Mouse (Mus musculus): ENCODE measurements around the gene Klhl33. TPM values are rescaled to one million over a fixed set of nuclear protein-coding genes. Genes with fewer than 3 reads are reported as not detected.

Gene Klhl33
- polyA plus RNA-seq, 1 experiment, result 4.9 TPM

DNA sequence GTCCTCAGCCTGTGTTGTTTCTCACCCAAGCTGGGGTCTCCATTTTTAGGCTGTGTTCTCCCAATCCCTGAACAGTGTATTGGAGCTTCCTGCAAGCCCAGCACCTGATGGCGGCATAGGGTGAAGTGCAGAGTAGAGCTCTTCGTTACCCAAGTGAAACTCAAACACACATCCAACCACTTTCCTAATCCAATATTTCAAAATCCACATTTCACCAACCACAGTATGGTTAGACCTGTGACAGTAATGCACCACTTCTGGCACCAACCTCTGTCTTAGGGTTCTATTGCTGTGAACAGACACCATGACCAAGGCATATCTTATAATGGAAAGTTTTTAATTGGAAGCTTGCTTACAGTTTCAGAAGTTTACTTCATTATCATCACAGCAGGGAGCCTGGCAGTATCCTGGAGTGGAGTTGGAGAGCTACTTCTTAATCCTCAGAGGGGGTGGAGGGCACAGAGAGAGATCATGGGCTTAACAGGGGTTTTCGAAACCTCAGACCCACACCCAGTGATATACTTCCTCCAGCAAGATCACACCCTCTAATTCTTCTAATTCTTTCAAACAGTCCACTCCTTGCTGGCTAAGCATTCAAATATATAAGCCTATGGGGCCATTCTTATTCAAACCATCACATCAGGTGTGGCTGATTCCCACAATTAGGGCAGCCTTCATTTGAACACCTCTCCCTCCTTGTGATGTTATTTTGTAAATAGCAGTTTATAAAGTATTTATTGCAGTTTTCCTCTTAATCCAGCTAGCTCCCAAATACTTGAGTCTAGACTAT, 41.0 kb upstream of the Klhl33 start:
- TF ChIP-seq REST (IDR thresholded peaks at IDR 0.05; ENCODE audit: insufficient read depth, insufficient read length) (no peak), MAX (IDR thresholded peaks at IDR 0.05; ENCODE audit: low read depth) (no peak), CEBPB (IDR thresholded peaks at IDR 0.05; ENCODE audit: insufficient read depth, poor library complexity, severe bottlenecking) (no peak), TCF3 (IDR thresholded peaks at IDR 0.05; ENCODE audit: insufficient read length, low read depth) (no peak), MYOG (IDR thresholded peaks at IDR 0.05; ENCODE audit: control insufficient read depth in 1 of 3, insufficient read depth in 1 of 3, insufficient read length in 2 of 3, low read depth in 2 of 3) (no peak)
- no peak overlapping the region for H3ac ChIP-seq (ENCODE audit: control insufficient read depth, insufficient read length)
- no peaks in the 10 kb centered on the region for H3K79me2 ChIP-seq (ENCODE audit: control insufficient read depth, insufficient read depth)
- H3K4me2 ChIP-seq (ENCODE audit: low read depth), result peak overlapping the region; percentile 22
- H3K36me3 ChIP-seq (ENCODE audit: control insufficient read depth, insufficient read depth), result no peaks in the 10 kb centered on the region
- H3K4me3 ChIP-seq, result no peak overlapping the region
- no peaks in the 10 kb centered on the region for H3K27me3 ChIP-seq (ENCODE audit: control insufficient read depth, insufficient read depth, insufficient read length)

- no peak overlapping the region for H3K4me3 ChIP-seq
- no peaks in the 10 kb centered on the region for H3K36me3 ChIP-seq (ENCODE audit: control insufficient read depth, insufficient read depth)
- no peak overlapping the region for H3K4me2 ChIP-seq (ENCODE audit: low read depth)
- no peaks in the 10 kb centered on the region for H3K27me3 ChIP-seq (ENCODE audit: control insufficient read depth, insufficient read depth, insufficient read length)
- H3ac ChIP-seq (ENCODE audit: control insufficient read depth, insufficient read length), result no peak overlapping the region
- TF ChIP-seq MYOD1 (IDR thresholded peaks at IDR 0.05; ENCODE audit: control insufficient read depth in 1 of 3, insufficient read length in 2 of 3, low read depth in 2 of 3) (no peak), SRF (IDR thresholded peaks at IDR 0.05; ENCODE audit: control insufficient read depth, insufficient read length, low read depth) (no peak), POLR2A (IDR thresholded peaks at IDR 0.05; ENCODE audit: insufficient read length, low read depth) (no peak), POLR2AphosphoS2 (IDR thresholded peaks at IDR 0.05; ENCODE audit: insufficient read length, low read depth) (no peak), REST (IDR thresholded peaks at IDR 0.05; ENCODE audit: insufficient read depth, insufficient read length) (no peak), TCF12 (IDR thresholded peaks at IDR 0.05; ENCODE audit: insufficient read depth, poor library complexity, severe bottlenecking) (no peak), MAX (IDR thresholded peaks at IDR 0.05; ENCODE audit: low read depth) (no peak), E2F4 (IDR thresholded peaks at IDR 0.05; ENCODE audit: insufficient read depth) (no peak), USF1 (IDR thresholded peaks at IDR 0.05; ENCODE audit: low read depth) (no peak), MYOG (IDR thresholded peaks at IDR 0.05; ENCODE audit: control insufficient read depth in 1 of 3, insufficient read depth in 1 of 3, insufficient read length in 2 of 3, low read depth in 2 of 3) (no peak), TCF3 (IDR thresholded peaks at IDR 0.05; ENCODE audit: insufficient read length, low read depth) (no peak), CEBPB (IDR thresholded peaks at IDR 0.05; ENCODE audit: insufficient read depth, poor library complexity, severe bottlenecking) (no peak)
- H3K79me2 ChIP-seq (ENCODE audit: control insufficient read depth, insufficient read depth), result no peaks in the 10 kb centered on the region
Measured at GRCm38 (mm10) chr14:50936649-50937048, 39.3 kb upstream of the Klhl33 start.

GRCm38 (mm10) chr14:50931493-50932020, 34.2 kb upstream of the Klhl33 start:
- H3K4me2 ChIP-seq (ENCODE audit: low read depth), result peak overlapping the region; percentile 74
- no peaks in the 10 kb centered on the region for H3K27me3 ChIP-seq (ENCODE audit: control insufficient read depth, insufficient read depth, insufficient read length)
- no peak for TF ChIP-seq MYOG (IDR thresholded peaks at IDR 0.05; ENCODE audit: control insufficient read depth in 1 of 3, insufficient read depth in 1 of 3, insufficient read length in 2 of 3, low read depth in 2 of 3)
- no peak for TF ChIP-seq POLR2AphosphoS2 (IDR thresholded peaks at IDR 0.05; ENCODE audit: insufficient read length, low read depth)
- no peak for TF ChIP-seq MAX (IDR thresholded peaks at IDR 0.05; ENCODE audit: low read depth)
- TF ChIP-seq REST (IDR thresholded peaks at IDR 0.05; ENCODE audit: insufficient read depth, insufficient read length), result no peak
- TF ChIP-seq TCF12 (IDR thresholded peaks at IDR 0.05; ENCODE audit: insufficient read depth, poor library complexity, severe bottlenecking), result no peak
- TF ChIP-seq SRF (IDR thresholded peaks at IDR 0.05; ENCODE audit: control insufficient read depth, insufficient read length, low read depth), result no peak
- no peak for TF ChIP-seq USF1 (IDR thresholded peaks at IDR 0.05; ENCODE audit: low read depth)
- TF ChIP-seq TCF3 (IDR thresholded peaks at IDR 0.05; ENCODE audit: insufficient read length, low read depth), result no peak
- no peak for TF ChIP-seq CEBPB (IDR thresholded peaks at IDR 0.05; ENCODE audit: insufficient read depth, poor library complexity, severe bottlenecking)
- no peak for TF ChIP-seq MYOD1 (IDR thresholded peaks at IDR 0.05; ENCODE audit: control insufficient read depth in 1 of 3, insufficient read length in 2 of 3, low read depth in 2 of 3)
- no peak for TF ChIP-seq POLR2A (IDR thresholded peaks at IDR 0.05; ENCODE audit: insufficient read length, low read depth)
- peaks cover 31% of the 10 kb centered on the region for H3K79me2 ChIP-seq (ENCODE audit: control insufficient read depth, insufficient read depth)
- H3K36me3 ChIP-seq (ENCODE audit: control insufficient read depth, insufficient read depth), result peaks cover 24% of the 10 kb centered on the region
- H3K4me3 ChIP-seq, result peak overlapping the region; percentile 43
- peak overlapping the region; percentile 56 for H3ac ChIP-seq (ENCODE audit: control insufficient read depth, insufficient read length)

DNA sequence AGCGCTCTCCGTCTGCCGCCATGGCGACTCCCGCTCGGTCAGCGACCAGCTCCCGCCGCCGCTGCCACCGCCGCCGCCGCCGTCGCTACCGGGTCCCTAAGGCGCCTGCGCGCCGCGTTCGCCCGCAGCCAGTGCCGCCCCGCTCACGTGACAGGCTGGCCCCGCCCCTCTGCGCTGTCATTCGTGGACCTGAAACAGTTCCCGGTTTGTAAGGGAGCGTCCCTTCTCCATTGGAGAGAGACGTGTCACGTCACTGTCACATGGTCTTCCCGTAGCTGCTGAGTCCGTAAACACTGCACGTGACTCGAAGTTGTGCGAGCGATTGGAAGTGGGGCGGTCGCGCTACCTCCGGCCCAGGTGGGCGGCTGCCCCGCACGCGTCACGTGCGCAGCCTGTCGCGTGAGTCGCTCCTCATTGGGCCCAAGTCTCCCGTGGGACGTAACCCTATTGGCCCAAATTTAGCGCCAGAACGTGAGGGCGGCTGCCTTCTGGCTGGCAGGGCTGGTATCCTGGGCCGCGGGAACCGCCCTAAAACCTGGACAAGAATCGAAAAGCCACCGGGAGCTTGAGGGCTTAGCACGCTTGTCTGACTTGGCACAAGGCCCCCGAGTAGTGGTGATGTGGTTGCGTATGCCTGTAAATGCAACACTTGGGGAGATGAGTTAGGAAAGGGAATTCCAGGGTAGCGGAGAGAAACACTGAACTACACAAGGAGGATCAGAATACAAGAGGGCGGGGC, 33.6 kb upstream of the Klhl33 start, which contains the start of the genes Pip4p1 and Pnp:
TSS of gene Pip4p1 (minus strand) at position 103 of the 739 bp plus-strand sequence.
TSS of gene Pnp (plus strand) at position 329 of the 739 bp plus-strand sequence.
- peak within 1 kb of the TSS; percentile 43 for H3K4me3 ChIP-seq
- H3K36me3 ChIP-seq (ENCODE audit: control insufficient read depth, insufficient read depth), result peaks cover 24% of the 10 kb centered on the region
- H3ac ChIP-seq (ENCODE audit: control insufficient read depth, insufficient read length), result peak within 1 kb of the TSS; percentile 56
- H3K27me3 ChIP-seq (ENCODE audit: control insufficient read depth, insufficient read depth, insufficient read length), result no peaks in the 10 kb centered on the region
- TF ChIP-seq MAX (IDR thresholded peaks at IDR 0.05; ENCODE audit: low read depth) (no peak), REST (IDR thresholded peaks at IDR 0.05; ENCODE audit: insufficient read depth, insufficient read length) (no peak), MYOG (IDR thresholded peaks at IDR 0.05; ENCODE audit: control insufficient read depth in 1 of 3, insufficient read depth in 1 of 3, insufficient read length in 2 of 3, low read depth in 2 of 3) (peak in 2 of 3 experiments; percentile 41 to 46), TCF3 (IDR thresholded peaks at IDR 0.05; ENCODE audit: insufficient read length, low read depth) (no peak), SRF (IDR thresholded peaks at IDR 0.05; ENCODE audit: control insufficient read depth, insufficient read length, low read depth) (peak; percentile 70), POLR2AphosphoS2 (IDR thresholded peaks at IDR 0.05; ENCODE audit: insufficient read length, low read depth) (peak; percentile 67), E2F4 (IDR thresholded peaks at IDR 0.05; ENCODE audit: insufficient read depth) (peak; percentile 33), TCF12 (IDR thresholded peaks at IDR 0.05; ENCODE audit: insufficient read depth, poor library complexity, severe bottlenecking) (no peak), USF1 (IDR thresholded peaks at IDR 0.05; ENCODE audit: low read depth) (peak; percentile 98), POLR2A (IDR thresholded peaks at IDR 0.05; ENCODE audit: insufficient read length, low read depth) (peak; percentile 83), CEBPB (IDR thresholded peaks at IDR 0.05; ENCODE audit: insufficient read depth, poor library complexity, severe bottlenecking) (no peak), MYOD1 (IDR thresholded peaks at IDR 0.05; ENCODE audit: control insufficient read depth in 1 of 3, insufficient read length in 2 of 3, low read depth in 2 of 3) (peak in 2 of 3 experiments; percentile 21 to 45)
- H3K79me2 ChIP-seq (ENCODE audit: control insufficient read depth, insufficient read depth), result peaks cover 38% of the 10 kb centered on the region
- H3K4me2 ChIP-seq (ENCODE audit: low read depth), result peak within 1 kb of the TSS; percentile 94
